Mouse (Mus musculus): Measurements from ENCODE around the gene Ugt1a5. TPM values are rescaled to one million over a fixed set of nuclear protein-coding genes. Genes with fewer than 3 reads are reported as not detected.

Ugt1a5 gene
- polyA plus RNA-seq (2012; ENCODE audit: low replicate concordance), result not detected in 2 replicates

GRCm38 (mm10) chr1:88165711-88166110 lies at the start of gene Ugt1a5:
Gene Ugt1a5, plus strand, starts transcription at chr1:88166012.

GRCm38 (mm10) chr1:88134457-88135011 lies 31.3 kb upstream of the Ugt1a5 start, which contains the start of gene Ugt1a6a:
Gene Ugt1a6a, plus strand, starts transcription at chr1:88134809.

GRCm38 (mm10) chr1:88200456-88200855 lies 34.6 kb downstream of the Ugt1a5 start, which contains the start of gene Ugt1a2:
Gene Ugt1a2, plus strand, starts transcription at chr1:88200601.

GRCm38 (mm10) chr1:88205294-88205922 lies 39.6 kb downstream of the Ugt1a5 start, which contains the start of gene Dnajb3:
Gene Dnajb3, minus strand, starts transcription at chr1:88205782.

GRCm38 (mm10) chr1:88211812-88212211 lies 46.0 kb downstream of the Ugt1a5 start, which contains the start of gene Ugt1a1:
Gene Ugt1a1, plus strand, starts transcription at chr1:88211959.

GRCm38 (mm10) chr1:88226670-88227379 lies 61.0 kb downstream of the Ugt1a5 start, which contains the start of gene Mroh2a:
Gene Mroh2a, plus strand, starts transcription at chr1:88226986.

Other genes with a start within 250 kb of the Ugt1a5 start
- 0.35 and 0.73 TPM in 2 replicates for gene Usp40, start 157.5 kb upstream of the Ugt1a5 start, polyA plus RNA-seq (2012; ENCODE audit: low replicate concordance)
- 0.50 TPM in 1 of 2 replicates, not detected in the other for gene Ugt1a10, start 110.6 kb upstream of the Ugt1a5 start, polyA plus RNA-seq (2012; ENCODE audit: low replicate concordance)
- not detected in 2 replicates for gene Ugt1a9, start 95.2 kb upstream of the Ugt1a5 start, polyA plus RNA-seq (2012; ENCODE audit: low replicate concordance)
- gene Ugt1a8, start 78.2 kb upstream of the Ugt1a5 start, polyA plus RNA-seq (2012; ENCODE audit: low replicate concordance), result not detected in 2 replicates
- gene Ugt1a7c, start 71.0 kb upstream of the Ugt1a5 start, polyA plus RNA-seq (2012; ENCODE audit: low replicate concordance), result 0.88 TPM in 1 of 2 replicates, not detected in the other
- gene Ugt1a6b, start 62.8 kb upstream of the Ugt1a5 start, polyA plus RNA-seq (2012; ENCODE audit: low replicate concordance), result not detected in 2 replicates
- gene Ugt1a6a, start 31.2 kb upstream of the Ugt1a5 start, polyA plus RNA-seq (2012; ENCODE audit: low replicate concordance), result 0.42 TPM in 1 of 2 replicates, not detected in the other
- gene Ugt1a2, start 34.6 kb downstream of the Ugt1a5 start, polyA plus RNA-seq (2012; ENCODE audit: low replicate concordance), result not detected in 2 replicates
- 6.4 and 7.3 TPM in 2 replicates for gene Dnajb3, start 39.8 kb downstream of the Ugt1a5 start, polyA plus RNA-seq (2012; ENCODE audit: low replicate concordance)
- gene Ugt1a1, start 45.9 kb downstream of the Ugt1a5 start, polyA plus RNA-seq (2012; ENCODE audit: low replicate concordance), result 0.21 TPM in 1 of 2 replicates, not detected in the other
- gene Mroh2a, start 61.0 kb downstream of the Ugt1a5 start, polyA plus RNA-seq (2012; ENCODE audit: low replicate concordance), result 0.09 TPM in 1 of 2 replicates, not detected in the other
- gene Hjurp, start 111.6 kb downstream of the Ugt1a5 start, polyA plus RNA-seq (2012; ENCODE audit: low replicate concordance), result 24.4 and 27.2 TPM in 2 replicates
- gene Trpm8, start 111.6 kb downstream of the Ugt1a5 start, polyA plus RNA-seq (2012; ENCODE audit: low replicate concordance), result not detected in 2 replicates
- gene Spp2, start 240.9 kb downstream of the Ugt1a5 start, polyA plus RNA-seq (2012; ENCODE audit: low replicate concordance), result not detected in 2 replicates

All from leukemia stem cell, adult 10-12 weeks (primary cell).